Mouse (Mus musculus): ENCODE results near the gene Egfem1.

GRCm38 (mm10) chr3:29197727-29198512, 116.1 kb downstream of the Egfem1 start:
- TF ChIP-seq CTCF (conservative IDR thresholded peaks at IDR 0.05; ENCODE audit: low read length) (no peak), POU5F1 (IDR thresholded peaks at IDR 0.05; ENCODE audit: borderline replicate concordance, low read length) (no peak), NANOG (IDR thresholded peaks at IDR 0.05; ENCODE audit: borderline replicate concordance, low read length) (no peak)

All from E14TG2a.4 (cell line).